9 mouse cellular contexts compared by ENCODE assay signal in genomic region chr5:111200915-111201610, GRCm38 (mm10).
DNase-seq lines count a peak whose midpoint lies in the region; ATAC-seq lines count a peak whose summit lies in the region.
"Had no signal": no experiment of that assay in that cellular context is flagged by ENCODE, and none has a peak within 500 bp of the region (broad histone marks: within the 10 kb centered on the region; RNA-seq: fewer than 3 reads in every experiment).

No protein-coding gene starts in this region.

- H3K4me1 ChIP-seq in kidney, embryonic 14.5 days (ENCODE audit: control insufficient read depth, insufficient read depth, low read length) = peaks cover 52% of the 10 kb centered on the region

- 38% methylated on average over 16 of the region's 16 CpGs for WGBS in kidney, embryonic 14.5 days

- no peak overlapping the region for H3K9ac ChIP-seq in kidney, embryonic 14.5 days (ENCODE audit: low read depth, low read length)

- peak; percentile 47 for DNase-seq in kidney, adult 18-20 months
- DNase-seq in cerebellum, adult 18-20 months = peak; percentile 87 to 88
- peak; percentile 40 to 84 for DNase-seq in frontal cortex, adult 2 months (ENCODE audit: extremely low spot score in 1 of 2, low spot score in 1 of 2)
- peak; percentile 79 to 82 for DNase-seq in kidney, postnatal 25 days
- DNase-seq in lung, postnatal 25 days (ENCODE audit: low spot score) = peak; percentile 36
- no peak for DNase-seq in yolk sac, embryonic 10.5 days (ENCODE audit: low spot score)
- DNase-seq in urinary bladder, adult 18-20 months (ENCODE audit: low spot score in 2 of 2) = no peak

- no peaks in the 10 kb centered on the region for H3K27me3 ChIP-seq in kidney, embryonic 14.5 days (ENCODE audit: control insufficient read depth, insufficient read depth, low read length)

- H3K4me2 ChIP-seq in kidney, embryonic 14.5 days (replicated peaks; ENCODE audit: low read depth, low read length) = no peak overlapping the region

- H3K36me3 ChIP-seq in kidney, embryonic 14.5 days (ENCODE audit: control insufficient read depth, insufficient read depth, low read length) = no peaks in the 10 kb centered on the region

- H3K9me3 ChIP-seq in kidney, embryonic 14.5 days (ENCODE audit: control insufficient read depth, low read length) = no peaks in the 10 kb centered on the region
- H3K9me3 ChIP-seq: megakaryocyte, embryonic 14.5 days had no signal

- H3K4me3 ChIP-seq in kidney, embryonic 14.5 days (ENCODE audit: low read length) = no peak overlapping the region
- H3K4me3 ChIP-seq: megakaryocyte, embryonic 14.5 days had no signal

- ATAC-seq in kidney, embryonic 14.5 days (ENCODE audit: low FRiP score, low TSS enrichment) = no peak

- no peak overlapping the region for H3K27ac ChIP-seq in kidney, embryonic 14.5 days (ENCODE audit: low read depth, low read length)

Comparison
In these comparisons a context has a peak if more than half of its experiments do, and no peak if none do; other contexts are left out.
1. DNase-seq: peak in kidney, adult 18-20 months (single experiment), cerebellum, adult 18-20 months (2 of 2), frontal cortex, adult 2 months (2 of 2), kidney, postnatal 25 days (2 of 2) and lung, postnatal 25 days (single experiment); none in yolk sac, embryonic 10.5 days (single experiment) and urinary bladder, adult 18-20 months (0 of 2).